Mouse (Mus musculus) stomach, postnatal 0 days (tissue): Measurements from ENCODE around the gene Xdh. TPM values are rescaled to one million over a fixed set of nuclear protein-coding genes. Genes with fewer than 3 reads are reported as not detected.

Experiments
- ATAC-seq: fragments of 200-750 bp; cut with Nextera tagmentation; 2 replicates; pipeline ENCODE4 v1.8.0; 2017; ENCODE audit not compliant: low FRiP score, low TSS enrichment
- DNase-seq: peaks from one replicate; pipeline ENCODE4 v3.0.0-alpha.2; 2016; ENCODE audit warnings: low spot score
- H3K27ac ChIP-seq: fragments of 300-500 bp; sonication (generic); replicated peaks from 2 replicates; pipeline ENCODE4 v1.5.1; 2014; ENCODE audit warnings: mild to moderate bottlenecking, control low read depth
- H3K27me3 ChIP-seq: fragments of 300-500 bp; sonication (generic); 2 replicates; pipeline ENCODE4 v1.6.1; 2014; ENCODE audit warnings: low read length; ENCODE audit not compliant: control insufficient read depth, insufficient read depth
- H3K36me3 ChIP-seq: fragments of 300-500 bp; sonication (generic); 2 replicates; pipeline ENCODE4 v1.6.1; 2014; ENCODE audit warnings: low read length, mixed read lengths; ENCODE audit not compliant: control insufficient read depth, insufficient read depth
- H3K4me1 ChIP-seq: fragments of 300-500 bp; sonication (generic); replicated peaks from 2 replicates; pipeline ENCODE4 v1.6.1; 2014; ENCODE audit warnings: antibody characterized with exemption; ENCODE audit not compliant: control insufficient read depth, insufficient read depth
- H3K4me2 ChIP-seq: fragments of 300-500 bp; sonication (generic); replicated peaks from 2 replicates; pipeline ENCODE4 v1.6.1; 2014; ENCODE audit warnings: low read depth, mild to moderate bottlenecking, control low read depth, moderate library complexity
- H3K4me3 ChIP-seq: fragments of 300-500 bp; sonication (generic); 2 replicates; pipeline ENCODE4 v1.5.1; 2014; ENCODE audit warnings: low read depth, low read length, control low read depth
- H3K9ac ChIP-seq: fragments of 300-500 bp; sonication (generic); 2 replicates; pipeline ENCODE4 v1.6.1; 2014; ENCODE audit warnings: mild to moderate bottlenecking, low read length, control low read depth, mixed read lengths
- H3K9me3 ChIP-seq: fragments of 300-500 bp; sonication (generic); 2 replicates; pipeline ENCODE4 v1.6.1; 2016; ENCODE audit warnings: low read length; ENCODE audit not compliant: control insufficient read depth
- CTCF ChIP-seq: IDR thresholded peaks from 2 replicates; pipeline ENCODE4 v1.5.1; 2016; ENCODE audit warnings: antibody characterized with exemption, low read depth, mild to moderate bottlenecking, moderate library complexity
- EP300 ChIP-seq: optimal IDR thresholded peaks from 2 replicates; pipeline ENCODE3; 2016; ENCODE audit warnings: antibody characterized with exemption
- WGBS: fragments of 180-500 bp; shearing (Covaris S2); extraction: QIAGEN DNeasy Blood & Tissue Kit; methylation state at CpG from one replicate; pipeline ENCODE4 v1.1.7; 2014; 5-methylcytosine and 5-hydroxymethylcytosine counted together
- polyA plus RNA-seq: library from polyadenylated mRNA; unstranded; fragments of >200 nt; fragmentation: Nextera tagmentation; extraction: Ambion mirVana; gene quantifications from 2 replicates; pipeline ENCODE4 v1.2.1, GENCODE M21; 2015

Gene Xdh
- polyA plus RNA-seq, 1 experiment from 2014 or later: 16.4 TPM

- Histone ChIP-seq H3K9ac (no peak overlapping the region), H3K9me3 (no peaks in the 10 kb centered on the region), H3K27ac (no peak overlapping the region), H3K4me1 (no peaks in the 10 kb centered on the region), H3K4me2 (no peak overlapping the region), H3K4me3 (no peak overlapping the region), H3K27me3 (no peaks in the 10 kb centered on the region), H3K36me3 (no peaks in the 10 kb centered on the region)
- TF ChIP-seq EP300 (no peak), CTCF (no peak)
- ATAC-seq (no peak), DNase-seq (no peak)
- WGBS: 80% methylated on average over 7 of the region's 7 CpGs
These were observed 74.3 kb downstream of the Xdh start for GRCm38 (mm10) chr17:73875674-73876073.

GRCm38 (mm10) chr17:73875268-73875667 is 74.7 kb downstream of the Xdh start:
- Histone ChIP-seq H3K9ac (no peak overlapping the region), H3K4me3 (no peak overlapping the region), H3K36me3 (no peaks in the 10 kb centered on the region), H3K4me2 (no peak overlapping the region), H3K9me3 (no peaks in the 10 kb centered on the region), H3K4me1 (no peaks in the 10 kb centered on the region), H3K27ac (no peak overlapping the region), H3K27me3 (no peaks in the 10 kb centered on the region)
- 79% methylated on average over 4 of the region's 4 CpGs for WGBS
- TF ChIP-seq CTCF (no peak), EP300 (no peak)
- DNase-seq (no peak), ATAC-seq (no peak)

- no peak for TF ChIP-seq EP300
- no peak for TF ChIP-seq CTCF
- no peak overlapping the region for H3K9ac ChIP-seq
- no peak overlapping the region for H3K27ac ChIP-seq
- 85% methylated on average over 14 of the region's 14 CpGs for WGBS
- H3K9me3 ChIP-seq: no peaks in the 10 kb centered on the region
- H3K36me3 ChIP-seq: no peaks in the 10 kb centered on the region
- no peak for ATAC-seq
- no peak for DNase-seq
- H3K4me1 ChIP-seq: no peaks in the 10 kb centered on the region
- H3K27me3 ChIP-seq: no peaks in the 10 kb centered on the region
- no peak overlapping the region for H3K4me3 ChIP-seq
- H3K4me2 ChIP-seq: no peak overlapping the region
These were observed 78.9 kb downstream of the Xdh start for GRCm38 (mm10) chr17:73870956-73871605.

GRCm38 (mm10) chr17:73869008-73869685 is 80.8 kb downstream of the Xdh start:
- Histone ChIP-seq H3K27me3 (no peaks in the 10 kb centered on the region), H3K4me2 (no peak overlapping the region), H3K4me3 (no peak overlapping the region), H3K36me3 (no peaks in the 10 kb centered on the region), H3K4me1 (no peaks in the 10 kb centered on the region), H3K27ac (no peak overlapping the region), H3K9ac (no peak overlapping the region), H3K9me3 (no peaks in the 10 kb centered on the region)
- DNase-seq (no peak), ATAC-seq (no peak)
- 94% methylated on average over 9 of the region's 9 CpGs for WGBS
- TF ChIP-seq CTCF: no peak
- TF ChIP-seq EP300: no peak

- TF ChIP-seq EP300: no peak
- TF ChIP-seq CTCF: no peak
- ATAC-seq (no peak), DNase-seq (no peak)
These were observed 96.3 kb downstream of the Xdh start for GRCm38 (mm10) chr17:73853717-73854116.

GRCm38 (mm10) chr17:73853041-73853440 is 97.0 kb downstream of the Xdh start:
- H3K27me3 ChIP-seq: no peaks in the 10 kb centered on the region
- ATAC-seq: no peak
- no peak overlapping the region for H3K9ac ChIP-seq
- no peak overlapping the region for H3K4me2 ChIP-seq
- H3K4me3 ChIP-seq: no peak overlapping the region
- no peaks in the 10 kb centered on the region for H3K9me3 ChIP-seq
- no peak overlapping the region for H3K27ac ChIP-seq
- no peak for DNase-seq
- no peak for TF ChIP-seq EP300
- TF ChIP-seq CTCF: no peak
- no peaks in the 10 kb centered on the region for H3K36me3 ChIP-seq
- no peaks in the 10 kb centered on the region for H3K4me1 ChIP-seq
- WGBS: 55% methylated on average over 11 of the region's 11 CpGs

More at GRCm38 (mm10) chr17:73853717-73854116, 96.3 kb downstream of the Xdh start:
- Histone ChIP-seq H3K4me3 (no peak overlapping the region), H3K9ac (no peak overlapping the region), H3K9me3 (no peaks in the 10 kb centered on the region), H3K36me3 (no peaks in the 10 kb centered on the region), H3K27ac (no peak overlapping the region), H3K27me3 (no peaks in the 10 kb centered on the region), H3K4me2 (no peak overlapping the region), H3K4me1 (no peaks in the 10 kb centered on the region)
- 66% methylated on average over 4 of the region's 4 CpGs for WGBS
